Mouse (Mus musculus): ENCODE data around the gene Krt80. TPM values are rescaled to one million over a fixed set of nuclear protein-coding genes. Genes with fewer than 3 reads are reported as not detected.

Gene Krt80
- polyA plus RNA-seq, 2 experiments, result 3.3 to 3.8 TPM

- H3K9me3 ChIP-seq (ENCODE audit: control insufficient read depth, low read length), result no peaks in the 10 kb centered on the region
- H3K4me1 ChIP-seq (ENCODE audit: control insufficient read depth, insufficient read depth, low read length), result peaks cover 20% of the 10 kb centered on the region
- WGBS, result 87% methylated on average over 15 of the region's 15 CpGs
- no peak overlapping the region for H3K9ac ChIP-seq (ENCODE audit: low read depth, low read length, severe bottlenecking)
- no peak overlapping the region for H3K4me2 ChIP-seq (replicated peaks; ENCODE audit: low read depth, low read length, severe bottlenecking)
- TF ChIP-seq POLR2A (IDR thresholded peaks at IDR 0.05; ENCODE audit: borderline replicate concordance, extremely low read depth, insufficient read depth, insufficient read length), result no peak
- H3K36me3 ChIP-seq (ENCODE audit: control insufficient read depth, insufficient read depth, low read length), result no peaks in the 10 kb centered on the region
- no peak overlapping the region for H3K27ac ChIP-seq (replicated peaks; ENCODE audit: low read depth, low read length)
- ATAC-seq (ENCODE audit: low FRiP score, low read depth) (no peak), DNase-seq (ENCODE audit: low spot score) (no peak)
- H3K27me3 ChIP-seq (ENCODE audit: control insufficient read depth, insufficient read depth, low read length), result no peaks in the 10 kb centered on the region
- H3K4me3 ChIP-seq (replicated peaks; ENCODE audit: low read length), result no peak overlapping the region
These were observed 1.4 kb upstream of the Krt80 start for GRCm38 (mm10) chr15:101371141-101371985.

DNA sequence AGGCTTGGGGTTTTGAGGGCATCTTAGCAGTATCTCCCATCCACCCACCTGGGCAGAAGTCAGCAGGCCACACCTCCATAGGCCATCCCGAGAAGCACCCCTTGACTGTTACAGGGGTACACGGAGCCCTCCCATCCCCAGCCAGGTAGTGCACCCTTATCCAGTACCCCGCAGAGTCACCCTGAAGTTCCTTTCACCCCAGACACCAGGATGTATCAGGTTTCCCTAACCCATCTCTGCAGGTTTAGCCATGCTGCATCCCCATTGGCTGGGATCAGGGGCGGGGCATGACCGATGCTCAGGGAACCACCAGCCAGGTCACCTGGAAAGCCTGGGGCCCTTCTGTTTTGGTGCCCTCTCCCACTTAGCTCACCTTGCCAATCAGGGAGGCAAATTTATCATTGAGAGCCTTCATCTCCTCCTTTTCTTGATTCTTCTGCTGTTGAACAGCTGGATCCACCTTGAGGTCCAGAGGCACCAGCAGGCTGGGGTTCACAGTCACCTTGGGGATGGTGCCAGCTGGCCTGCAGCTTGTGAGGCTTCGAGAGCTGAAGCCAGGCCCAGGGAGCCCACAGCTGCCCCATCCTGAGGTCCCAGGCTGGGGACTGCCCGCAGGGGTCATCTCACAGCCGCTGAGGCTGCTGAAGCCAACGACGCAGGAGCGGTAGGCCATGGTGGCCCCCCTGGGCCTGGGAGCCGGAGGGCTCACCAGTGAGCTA lies 421 bp downstream of the Krt80 start:
- H3K4me2 ChIP-seq (replicated peaks; ENCODE audit: low read depth, low read length, severe bottlenecking), result 0 out of 2 replicates have a peak overlapping the region, but pooled peaks have one; percentile 2
- WGBS, result 18% methylated on average over 12 of the region's 12 CpGs
- no peaks in the 10 kb centered on the region for H3K36me3 ChIP-seq (ENCODE audit: control insufficient read depth, insufficient read depth, low read length)
- no peak for TF ChIP-seq POLR2A (IDR thresholded peaks at IDR 0.05; ENCODE audit: borderline replicate concordance, extremely low read depth, insufficient read depth, insufficient read length)
- H3K4me1 ChIP-seq (ENCODE audit: control insufficient read depth, insufficient read depth, low read length), result peaks cover 24% of the 10 kb centered on the region
- no peaks in the 10 kb centered on the region for H3K27me3 ChIP-seq (ENCODE audit: control insufficient read depth, insufficient read depth, low read length)
- no peaks in the 10 kb centered on the region for H3K9me3 ChIP-seq (ENCODE audit: control insufficient read depth, low read length)
- H3K9ac ChIP-seq (ENCODE audit: low read depth, low read length, severe bottlenecking), result no peak overlapping the region
- peak; percentile 3; the same call in 1 of the 2 replicates for ATAC-seq (ENCODE audit: low FRiP score, low read depth)
- peak overlapping the region; percentile 38; the same call in 1 of the 2 replicates for H3K27ac ChIP-seq (replicated peaks; ENCODE audit: low read depth, low read length)
- DNase-seq (ENCODE audit: low spot score), result no peak
- no peak overlapping the region for H3K4me3 ChIP-seq (replicated peaks; ENCODE audit: low read length)

DNA sequence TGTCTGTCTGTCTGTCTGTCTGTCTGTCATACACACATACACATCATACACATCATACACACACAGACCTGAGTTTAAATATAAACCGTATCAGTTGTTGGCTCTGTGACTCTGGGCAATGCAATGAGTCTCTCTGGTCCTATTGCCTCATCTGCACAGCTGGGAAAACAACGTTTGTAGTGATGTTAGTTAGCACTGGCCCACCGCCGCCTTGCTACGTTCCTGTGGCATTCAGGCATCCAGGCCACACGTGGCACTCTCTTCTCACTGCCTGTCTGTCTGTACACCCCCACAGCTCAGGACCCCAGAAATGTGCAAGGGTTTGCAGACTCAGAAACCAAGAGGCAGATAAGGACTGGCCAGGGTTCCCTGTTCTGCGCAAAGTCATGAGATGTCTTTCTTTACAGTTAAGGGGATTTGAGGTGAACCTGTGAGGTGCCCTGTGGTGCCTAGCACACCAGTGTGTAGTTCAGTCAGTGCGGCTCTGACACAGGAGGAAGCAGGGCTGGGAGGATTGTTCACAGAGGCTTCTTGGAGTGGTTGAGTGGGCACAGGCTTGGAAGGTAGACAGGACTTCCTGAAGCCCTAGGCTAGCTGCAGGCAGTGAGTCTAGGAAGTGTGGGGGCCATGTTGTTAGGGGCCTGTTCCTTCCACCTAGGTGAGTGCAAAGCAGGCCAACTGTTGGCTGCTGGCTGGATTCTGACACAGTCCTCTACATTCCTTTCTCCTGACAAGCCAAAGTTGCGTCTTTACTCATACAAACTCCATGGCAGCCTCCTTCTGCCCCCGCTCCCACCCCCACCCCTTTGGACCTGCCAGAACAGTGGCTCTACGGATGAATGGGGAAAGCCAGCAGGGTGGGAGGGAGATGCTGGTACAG lies 1.2 kb downstream of the Krt80 start:
- Histone ChIP-seq H3K27ac (replicated peaks; ENCODE audit: low read depth, low read length) (no peak overlapping the region), H3K4me2 (replicated peaks; ENCODE audit: low read depth, low read length, severe bottlenecking) (no peak overlapping the region), H3K4me1 (ENCODE audit: control insufficient read depth, insufficient read depth, low read length) (peaks cover 24% of the 10 kb centered on the region)

GRCm38 (mm10) chr15:101368015-101368414 lies 1.9 kb downstream of the Krt80 start:
- no peaks in the 10 kb centered on the region for H3K9me3 ChIP-seq (ENCODE audit: control insufficient read depth, low read length)
- WGBS, result 83% methylated on average over 6 of the region's 6 CpGs
- H3K36me3 ChIP-seq (ENCODE audit: control insufficient read depth, insufficient read depth, low read length), result no peaks in the 10 kb centered on the region
- H3K9ac ChIP-seq (ENCODE audit: low read depth, low read length, severe bottlenecking), result no peak overlapping the region
- H3K4me3 ChIP-seq (replicated peaks; ENCODE audit: low read length), result no peak overlapping the region
- no peak overlapping the region for H3K27ac ChIP-seq (replicated peaks; ENCODE audit: low read depth, low read length)
- no peaks in the 10 kb centered on the region for H3K27me3 ChIP-seq (ENCODE audit: control insufficient read depth, insufficient read depth, low read length)
- H3K4me1 ChIP-seq (ENCODE audit: control insufficient read depth, insufficient read depth, low read length), result peaks cover 24% of the 10 kb centered on the region
- ATAC-seq (ENCODE audit: low FRiP score, low read depth), result no peak
- DNase-seq (ENCODE audit: low spot score), result no peak
- no peak for TF ChIP-seq POLR2A (IDR thresholded peaks at IDR 0.05; ENCODE audit: borderline replicate concordance, extremely low read depth, insufficient read depth, insufficient read length)
- no peak overlapping the region for H3K4me2 ChIP-seq (replicated peaks; ENCODE audit: low read depth, low read length, severe bottlenecking)

More for the DNA sequence above, 1.2 kb downstream of the Krt80 start:
- no peak overlapping the region for H3K9ac ChIP-seq (ENCODE audit: low read depth, low read length, severe bottlenecking)
- ATAC-seq (ENCODE audit: low FRiP score, low read depth) (no peak), DNase-seq (ENCODE audit: low spot score) (no peak)
- H3K36me3 ChIP-seq (ENCODE audit: control insufficient read depth, insufficient read depth, low read length), result no peaks in the 10 kb centered on the region
- H3K9me3 ChIP-seq (ENCODE audit: control insufficient read depth, low read length), result no peaks in the 10 kb centered on the region
- H3K27me3 ChIP-seq (ENCODE audit: control insufficient read depth, insufficient read depth, low read length), result no peaks in the 10 kb centered on the region
- TF ChIP-seq POLR2A (IDR thresholded peaks at IDR 0.05; ENCODE audit: borderline replicate concordance, extremely low read depth, insufficient read depth, insufficient read length), result no peak
- no peak overlapping the region for H3K4me3 ChIP-seq (replicated peaks; ENCODE audit: low read length)
- WGBS, result 67% methylated on average over 11 of the region's 11 CpGs

GRCm38 (mm10) chr15:101367497-101367896 lies 2.5 kb downstream of the Krt80 start:
- TF ChIP-seq POLR2A (IDR thresholded peaks at IDR 0.05; ENCODE audit: borderline replicate concordance, extremely low read depth, insufficient read depth, insufficient read length), result no peak
- Histone ChIP-seq H3K4me1 (ENCODE audit: control insufficient read depth, insufficient read depth, low read length) (peaks cover 24% of the 10 kb centered on the region), H3K4me2 (replicated peaks; ENCODE audit: low read depth, low read length, severe bottlenecking) (no peak overlapping the region), H3K9me3 (ENCODE audit: control insufficient read depth, low read length) (no peaks in the 10 kb centered on the region), H3K27ac (replicated peaks; ENCODE audit: low read depth, low read length) (no peak overlapping the region), H3K4me3 (replicated peaks; ENCODE audit: low read length) (no peak overlapping the region), H3K9ac (ENCODE audit: low read depth, low read length, severe bottlenecking) (no peak overlapping the region), H3K36me3 (ENCODE audit: control insufficient read depth, insufficient read depth, low read length) (no peaks in the 10 kb centered on the region), H3K27me3 (ENCODE audit: control insufficient read depth, insufficient read depth, low read length) (no peaks in the 10 kb centered on the region)
- no peak for ATAC-seq (ENCODE audit: low FRiP score, low read depth)
- DNase-seq (ENCODE audit: low spot score), result no peak
- WGBS, result 81% methylated on average over 7 of the region's 8 CpGs
